Mouse (Mus musculus): ENCODE data around the gene Gm49396. TPM values are rescaled to one million over a fixed set of nuclear protein-coding genes. Genes with fewer than 3 reads are reported as not detected.

The Gm49396 gene
- total and polyA plus RNA-seq, 2 experiments from 2014 or later = 5.3 to 9.9 TPM

DNA sequence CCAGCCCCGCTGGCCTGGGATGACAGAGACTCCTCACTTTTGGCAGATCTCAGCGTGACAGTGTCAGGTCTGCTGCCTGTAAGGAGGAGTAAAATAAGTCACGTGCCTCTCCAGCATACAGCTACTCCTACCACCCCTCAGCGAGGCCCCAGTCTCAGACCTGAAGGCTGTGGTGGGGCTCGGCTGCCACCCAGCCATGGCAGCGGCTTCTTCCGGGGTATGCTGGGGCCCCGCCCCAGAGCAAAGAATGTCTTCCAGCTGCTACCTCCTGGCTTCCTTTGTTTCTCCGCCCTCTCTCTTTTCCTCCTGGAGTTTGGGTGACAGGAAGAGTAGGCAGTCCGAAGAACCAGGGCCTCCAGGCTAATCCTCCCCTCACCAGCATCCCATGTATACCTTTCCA is 37.2 kb upstream of the Gm49396 start:
- WGBS = 42% methylated on average over 10 of the region's 10 CpGs
- DNase-seq (no peak), ATAC-seq (no peak)
- H3K9me3 ChIP-seq (ENCODE audit: low read length) = no peaks in the 10 kb centered on the region
- no peak overlapping the region for H3K9ac ChIP-seq
- H3K36me3 ChIP-seq (ENCODE audit: insufficient read depth) = peaks cover 81% of the 10 kb centered on the region
- no peak for TF ChIP-seq CTCF (IDR thresholded peaks at IDR 0.05; ENCODE audit: low read depth)
- no peak overlapping the region for H3K4me3 ChIP-seq (ENCODE audit: low read depth, low read length)
- H3K27ac ChIP-seq (ENCODE audit: low read depth, low read length) = no peak overlapping the region
- no peak overlapping the region for H3K4me2 ChIP-seq (ENCODE audit: low read depth)
- H3K4me1 ChIP-seq (ENCODE audit: insufficient read depth) = no peaks in the 10 kb centered on the region
- H3K27me3 ChIP-seq (ENCODE audit: insufficient read depth, low read length) = no peaks in the 10 kb centered on the region

DNA sequence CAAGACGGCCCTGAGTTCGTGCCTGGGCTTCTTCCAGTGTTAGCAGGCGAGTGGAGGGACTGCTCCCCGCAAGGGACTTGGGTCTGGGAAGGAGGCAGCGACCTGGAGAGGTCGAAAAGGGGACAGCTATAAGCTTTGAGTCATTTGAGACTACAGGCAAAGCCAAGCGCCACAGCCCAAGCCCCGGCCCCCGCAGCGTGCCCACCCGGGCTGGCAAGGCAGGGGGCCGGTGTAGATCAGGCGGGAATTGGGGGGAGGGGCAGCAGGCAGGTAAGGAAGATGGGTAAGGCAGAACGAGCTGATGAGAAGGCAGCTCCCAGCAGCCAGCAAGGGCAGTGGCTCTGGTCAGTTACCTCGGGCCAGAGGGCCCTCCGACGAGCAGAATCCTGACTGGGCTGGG is 36.7 kb upstream of the Gm49396 start:
- Histone ChIP-seq H3K9me3 (ENCODE audit: low read length) (no peaks in the 10 kb centered on the region), H3K9ac (no peak overlapping the region), H3K27ac (ENCODE audit: low read depth, low read length) (no peak overlapping the region), H3K36me3 (ENCODE audit: insufficient read depth) (peaks cover 85% of the 10 kb centered on the region), H3K4me1 (ENCODE audit: insufficient read depth) (no peaks in the 10 kb centered on the region), H3K4me2 (ENCODE audit: low read depth) (no peak overlapping the region), H3K27me3 (ENCODE audit: insufficient read depth, low read length) (no peaks in the 10 kb centered on the region), H3K4me3 (ENCODE audit: low read depth, low read length) (no peak overlapping the region)
- DNase-seq = no peak
- ATAC-seq = no peak
- TF ChIP-seq CTCF (IDR thresholded peaks at IDR 0.05; ENCODE audit: low read depth) = no peak
- 31% methylated on average over 17 of the region's 17 CpGs for WGBS

DNA sequence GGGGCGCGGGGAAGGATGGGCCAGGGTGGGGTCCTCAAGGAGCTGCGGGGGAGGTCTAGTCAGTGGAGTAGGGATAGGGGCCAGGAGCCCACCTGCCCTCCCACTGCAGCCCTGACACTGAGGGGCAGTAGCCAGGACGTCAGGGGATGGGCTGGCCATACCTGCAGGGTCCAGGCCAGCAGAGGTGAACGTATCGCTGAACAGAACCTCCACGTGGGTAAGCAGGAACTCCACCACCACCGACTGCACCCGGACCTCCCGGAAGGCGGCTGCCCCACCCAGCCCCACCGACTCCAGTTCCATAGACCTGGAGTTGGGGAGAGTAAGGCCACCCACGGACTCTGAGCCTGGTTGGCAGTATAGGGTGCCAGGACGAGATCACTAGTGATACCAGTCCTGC is 36.2 kb upstream of the Gm49396 start:
- no peak for ATAC-seq

DNA sequence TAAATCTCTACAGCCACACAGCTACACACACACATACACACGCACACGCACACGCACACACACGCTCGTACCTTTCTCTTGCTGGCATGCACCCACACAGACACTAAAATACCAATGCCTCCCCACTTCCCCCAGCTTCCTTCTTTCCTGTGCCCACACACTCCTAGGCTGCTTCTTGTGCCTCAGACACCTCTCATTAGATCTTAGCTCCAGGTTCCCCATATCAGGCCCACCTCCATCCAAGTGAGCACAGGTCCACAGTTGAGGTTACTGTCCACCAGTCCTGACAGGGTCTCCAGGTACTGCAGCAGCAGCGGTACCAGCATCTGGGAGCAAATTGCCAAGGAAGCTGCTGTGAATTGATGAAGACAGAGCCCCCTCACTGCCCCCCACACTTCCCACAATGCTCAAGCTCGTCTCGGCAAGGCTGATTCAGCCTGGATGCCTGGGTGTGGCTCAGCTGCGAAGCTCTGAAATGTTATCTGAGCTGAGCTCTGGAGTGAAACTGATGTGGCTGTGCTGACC is 31.8 kb upstream of the Gm49396 start:
- H3K36me3 ChIP-seq (ENCODE audit: insufficient read depth) = peaks cover 66% of the 10 kb centered on the region
- DNase-seq (no peak), ATAC-seq (no peak)
- 79% methylated on average over 9 of the region's 9 CpGs for WGBS
- peaks cover 20% of the 10 kb centered on the region for H3K4me1 ChIP-seq (ENCODE audit: insufficient read depth)
- no peak overlapping the region for H3K4me3 ChIP-seq (ENCODE audit: low read depth, low read length)
- no peaks in the 10 kb centered on the region for H3K27me3 ChIP-seq (ENCODE audit: insufficient read depth, low read length)
- no peak overlapping the region for H3K27ac ChIP-seq (ENCODE audit: low read depth, low read length)
- 0 out of 2 replicates have a peak overlapping the region, but pooled peaks have one; percentile 2 for H3K4me2 ChIP-seq (ENCODE audit: low read depth)
- H3K9me3 ChIP-seq (ENCODE audit: low read length) = no peaks in the 10 kb centered on the region
- H3K9ac ChIP-seq = no peak overlapping the region
- TF ChIP-seq CTCF (IDR thresholded peaks at IDR 0.05; ENCODE audit: low read depth) = no peak

More for the DNA sequence above, 36.2 kb upstream of the Gm49396 start:
- H3K9ac ChIP-seq = no peak overlapping the region
- no peak for TF ChIP-seq CTCF (IDR thresholded peaks at IDR 0.05; ENCODE audit: low read depth)
- DNase-seq = no peak
- WGBS = 81% methylated on average over 14 of the region's 14 CpGs
- 0 out of 2 replicates have a peak, but pooled peaks cover 3% of the 10 kb centered on the region for H3K4me1 ChIP-seq (ENCODE audit: insufficient read depth)
- no peak overlapping the region for H3K27ac ChIP-seq (ENCODE audit: low read depth, low read length)
- H3K27me3 ChIP-seq (ENCODE audit: insufficient read depth, low read length) = no peaks in the 10 kb centered on the region
- H3K4me2 ChIP-seq (ENCODE audit: low read depth) = no peak overlapping the region
- H3K36me3 ChIP-seq (ENCODE audit: insufficient read depth) = peaks cover 91% of the 10 kb centered on the region
- H3K9me3 ChIP-seq (ENCODE audit: low read length) = no peaks in the 10 kb centered on the region
- no peak overlapping the region for H3K4me3 ChIP-seq (ENCODE audit: low read depth, low read length)

GRCm38 (mm10) chr7:30532931-30533330 is 30.2 kb upstream of the Gm49396 start:
- peaks cover 51% of the 10 kb centered on the region for H3K36me3 ChIP-seq (ENCODE audit: insufficient read depth)
- H3K4me3 ChIP-seq (ENCODE audit: low read depth, low read length) = peak overlapping the region; percentile 88
- H3K9me3 ChIP-seq (ENCODE audit: low read length) = no peaks in the 10 kb centered on the region
- DNase-seq (no peak), ATAC-seq (no peak)
- H3K9ac ChIP-seq = peak overlapping the region; percentile 94
- TF ChIP-seq CTCF (IDR thresholded peaks at IDR 0.05; ENCODE audit: low read depth) = no peak
- WGBS = 8% methylated on average over 8 of the region's 8 CpGs
- H3K4me2 ChIP-seq (ENCODE audit: low read depth) = peak overlapping the region; percentile 83
- H3K27ac ChIP-seq (ENCODE audit: low read depth, low read length) = 0 out of 2 replicates have a peak overlapping the region, but pooled peaks have one; percentile 15
- H3K4me1 ChIP-seq (ENCODE audit: insufficient read depth) = peaks cover 20% of the 10 kb centered on the region
- no peaks in the 10 kb centered on the region for H3K27me3 ChIP-seq (ENCODE audit: insufficient read depth, low read length)

- WGBS = 2% methylated on average over 25 of the region's 26 CpGs
- peak overlapping the region; percentile 94 for H3K9ac ChIP-seq
Observed at GRCm38 (mm10) chr7:30533941-30534632, 29.1 kb upstream of the Gm49396 start.

More at GRCm38 (mm10) chr7:30533941-30534632, 29.1 kb upstream of the Gm49396 start:
- ATAC-seq = peak; percentile 41
- Histone ChIP-seq H3K4me3 (ENCODE audit: low read depth, low read length) (peak overlapping the region; percentile 88), H3K27ac (ENCODE audit: low read depth, low read length) (peak overlapping the region; percentile 94), H3K27me3 (ENCODE audit: insufficient read depth, low read length) (no peaks in the 10 kb centered on the region), H3K4me2 (ENCODE audit: low read depth) (peak overlapping the region; percentile 83), H3K36me3 (ENCODE audit: insufficient read depth) (peaks cover 39% of the 10 kb centered on the region), H3K9me3 (ENCODE audit: low read length) (no peaks in the 10 kb centered on the region), H3K4me1 (ENCODE audit: insufficient read depth) (peaks cover 20% of the 10 kb centered on the region)
- TF ChIP-seq CTCF (IDR thresholded peaks at IDR 0.05; ENCODE audit: low read depth) = no peak
- DNase-seq = peak; percentile 65

Data from forebrain, postnatal 0 days (tissue).